Mouse (Mus musculus) thymus, postnatal 0 days (tissue): ENCODE results near the gene Get4. TPM values are rescaled to one million over a fixed set of nuclear protein-coding genes. Genes with fewer than 3 reads are reported as not detected.

Source experiments
- DNase-seq: peaks from one replicate; pipeline ENCODE4 v3.0.0-alpha.2; 2015; ENCODE audit warnings: low spot score
- polyA plus RNA-seq: library from polyadenylated mRNA; unstranded; fragments of >200 nt; fragmentation: Nextera tagmentation; extraction: Ambion mirVana; gene quantifications from 2 replicates; pipeline ENCODE4 v1.2.1, GENCODE M21; 2015

Get4 gene
- polyA plus RNA-seq, 1 experiment from 2014 or later: 200 TPM

DNA sequence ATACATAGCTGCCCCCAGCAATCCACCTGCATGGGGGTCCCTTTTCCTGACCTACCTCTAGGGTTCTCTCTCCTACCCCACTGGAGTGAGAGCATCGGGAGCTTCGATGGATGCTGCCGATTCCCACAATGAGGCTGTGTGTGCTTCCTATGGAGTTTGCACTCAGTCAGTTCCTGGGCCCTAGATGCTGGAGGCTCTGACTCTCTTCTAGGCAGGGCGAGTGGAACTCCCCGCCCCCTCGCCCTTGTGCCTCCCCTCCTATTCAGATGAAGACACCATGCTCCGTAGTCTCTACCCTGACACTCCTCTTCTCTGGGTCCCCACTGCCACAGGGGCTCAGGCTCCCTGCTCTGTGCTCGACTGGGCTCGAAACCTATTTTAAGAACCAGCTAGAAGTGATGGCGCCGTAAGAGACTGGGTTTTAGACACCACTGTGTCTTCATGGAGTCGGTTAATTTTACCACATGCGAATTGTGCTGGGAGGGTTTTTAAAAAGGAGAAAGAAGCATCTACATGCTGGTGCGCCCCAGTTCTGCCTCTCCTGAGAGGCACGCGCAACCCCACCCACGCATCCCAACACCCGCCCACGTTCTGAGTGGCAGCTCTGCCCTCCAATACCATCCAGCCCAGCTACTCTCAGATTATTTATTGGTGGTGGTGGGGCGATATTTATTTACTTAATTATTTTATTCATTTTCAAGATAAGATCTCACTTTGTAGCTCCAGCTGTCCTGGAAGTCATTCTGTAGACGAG lies 65.8 kb downstream of the Get4 start:
- DNase-seq: no peak

Other genes with a start within 250 kb of the Get4 start
- gene Prkar1b, start 102.3 kb upstream of the Get4 start, polyA plus RNA-seq: 2.4 and 3.5 TPM in 2 replicates
- gene Dnaaf5, start 102.1 kb upstream of the Get4 start, polyA plus RNA-seq: 3.4 and 4.1 TPM in 2 replicates
- gene Sun1, start 51.7 kb upstream of the Get4 start, polyA plus RNA-seq: 19.0 and 19.4 TPM in 2 replicates
- 3.1 TPM in 2 replicates for gene Adap1, start 73.3 kb downstream of the Get4 start, polyA plus RNA-seq
- gene Cox19, start 99.1 kb downstream of the Get4 start, polyA plus RNA-seq: 110 and 112 TPM in 2 replicates
- gene Cyp2w1, start 100.3 kb downstream of the Get4 start, polyA plus RNA-seq: not detected in 2 replicates
- 5.5 and 7.4 TPM in 2 replicates for gene Gpr146, start 125.4 kb downstream of the Get4 start, polyA plus RNA-seq
- 0.54 and 0.79 TPM in 2 replicates for gene C130050O18Rik, start 153.0 kb downstream of the Get4 start, polyA plus RNA-seq
- gene Gper1, start 170.8 kb downstream of the Get4 start, polyA plus RNA-seq: 5.2 and 6.1 TPM in 2 replicates
- 19.6 and 19.9 TPM in 2 replicates for gene 3110082I17Rik, start 208.2 kb downstream of the Get4 start, polyA plus RNA-seq
- 4.7 and 4.8 TPM in 2 replicates for gene Zfand2a, start 232.2 kb downstream of the Get4 start, polyA plus RNA-seq